ENCODE assay signal across 8 mouse cellular contexts in the genomic region with DNA sequence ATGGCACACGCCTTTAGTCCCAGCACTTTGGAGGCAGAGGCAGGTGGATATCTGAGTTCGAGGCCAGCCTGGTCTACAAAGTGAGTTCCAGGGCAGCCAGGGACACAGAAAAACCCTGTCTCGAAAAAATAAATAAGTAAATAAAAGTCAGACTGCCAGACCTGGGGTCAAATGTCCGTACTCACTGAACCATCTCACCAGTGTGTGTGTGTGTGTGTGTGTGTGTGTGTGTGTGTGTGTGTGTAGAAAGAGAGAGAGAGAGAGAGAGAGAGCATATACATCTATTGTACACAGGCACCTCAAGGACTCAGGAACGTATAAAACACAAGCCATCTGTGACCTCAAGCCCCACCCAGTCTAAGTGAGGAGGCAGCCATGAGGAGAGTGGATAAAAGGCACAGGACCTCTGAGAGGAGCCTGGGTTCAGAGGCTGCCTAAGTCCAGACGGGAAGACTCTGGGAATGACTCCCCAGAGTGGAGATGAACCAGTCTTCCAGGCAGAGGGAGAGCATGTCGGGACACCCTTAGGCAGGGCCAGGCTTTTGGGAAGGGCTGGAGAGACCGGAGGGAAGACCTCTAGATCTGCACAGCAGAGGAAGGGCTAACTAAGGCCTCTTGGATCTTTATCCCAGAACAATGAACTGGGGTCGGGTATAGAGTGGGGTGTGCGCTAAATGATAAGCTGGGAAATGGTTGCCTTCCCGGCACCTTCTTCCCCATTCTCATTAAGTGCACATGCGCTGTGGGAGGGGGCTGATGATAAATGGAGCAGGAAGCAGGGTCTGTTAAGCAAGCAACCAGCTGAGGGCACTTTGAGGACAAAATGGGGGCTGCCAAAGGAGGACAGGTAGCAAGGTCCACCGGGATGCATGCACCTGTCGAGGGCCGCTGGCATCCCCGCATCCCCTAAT. TPM values are rescaled to one million over a fixed set of nuclear protein-coding genes. Genes with fewer than 3 reads are reported as not detected.
DNase-seq lines count a peak whose midpoint lies in the region; ATAC-seq and TF ChIP-seq lines count a peak whose summit lies in the region.

No protein-coding gene starts in this region.

- no peak for TF ChIP-seq EP300 in ES-Bruce4 (IDR thresholded peaks at IDR 0.05; ENCODE audit: insufficient read depth, low read depth, low read length)

- 30% methylated on average over 16 of the region's 16 CpGs for WGBS in intestine, embryonic 14.5 days
- WGBS in liver, embryonic 12.5 days (ENCODE audit: insufficient replicate concordance): 26% methylated on average over 16 of the region's 16 CpGs

- TF ChIP-seq CTCF in ES-Bruce4 (IDR thresholded peaks at IDR 0.05; ENCODE audit: low read depth, low read length): no peak

- H3K36me3 ChIP-seq in ES-Bruce4 (ENCODE audit: control insufficient read depth, insufficient read depth, low read length, poor library complexity, severe bottlenecking): no peaks in the 10 kb centered on the region
- no peaks in the 10 kb centered on the region for H3K36me3 ChIP-seq in intestine, embryonic 14.5 days (ENCODE audit: control insufficient read depth, insufficient read depth, low read length)
- no peaks in the 10 kb centered on the region for H3K36me3 ChIP-seq in liver, embryonic 12.5 days

- no peak for TF ChIP-seq POLR2A in ES-Bruce4 (IDR thresholded peaks at IDR 0.05; ENCODE audit: insufficient read depth, low read length)

- H3K9me3 ChIP-seq in ES-Bruce4 (replicated peaks; ENCODE audit: control insufficient read depth, insufficient read depth, low read length, poor library complexity, severe bottlenecking): no peaks in the 10 kb centered on the region
- no peaks in the 10 kb centered on the region for H3K9me3 ChIP-seq in intestine, embryonic 14.5 days (ENCODE audit: control insufficient read depth, low read length)
- H3K9me3 ChIP-seq in liver, embryonic 12.5 days (replicated peaks): no peaks in the 10 kb centered on the region

- DNase-seq in intestine, embryonic 14.5 days (ENCODE audit: low spot score): no peak
- DNase-seq in adrenal gland, postnatal 25 days: no peak
- no peak for DNase-seq in gastrocnemius, postnatal 25 days
- DNase-seq in spleen, postnatal 36 days (ENCODE audit: low spot score in 2 of 2): no peak

- peak overlapping the region; percentile 12; the same call in 1 of the 2 replicates for H3K4me3 ChIP-seq in ES-Bruce4 (ENCODE audit: low read depth, low read length)
- H3K4me3 ChIP-seq in intestine, embryonic 14.5 days (ENCODE audit: low read depth, low read length): no peak overlapping the region
- peak overlapping the region; percentile 20; the same call in 1 of the 2 replicates for H3K4me3 ChIP-seq in liver, embryonic 12.5 days

- no peak overlapping the region for H3K27ac ChIP-seq in ES-Bruce4 (ENCODE audit: insufficient read depth, low read length)
- peak overlapping the region; percentile 51 for H3K27ac ChIP-seq in intestine, embryonic 14.5 days (ENCODE audit: low read depth)
- no peak overlapping the region for H3K27ac ChIP-seq in liver, embryonic 12.5 days

- no peaks in the 10 kb centered on the region for H3K27me3 ChIP-seq in ES-Bruce4 (ENCODE audit: control insufficient read depth, insufficient read depth, low read length, poor library complexity, severe bottlenecking)
- no peaks in the 10 kb centered on the region for H3K27me3 ChIP-seq in intestine, embryonic 14.5 days (replicated peaks; ENCODE audit: control insufficient read depth, insufficient read depth, low read length)
- H3K27me3 ChIP-seq in liver, embryonic 12.5 days (replicated peaks): peaks cover 10% of the 10 kb centered on the region; the same call in 1 of the 2 replicates

- 0 out of 2 replicates have a peak, but pooled peaks have one; percentile 12 for ATAC-seq in common myeloid progenitor, adult 5-6 weeks (replicated peaks; ENCODE audit: low read depth, poor library complexity, severe bottlenecking)
- peak; percentile 16 for ATAC-seq in intestine, embryonic 14.5 days (replicated peaks; ENCODE audit: low FRiP score, low TSS enrichment, low read depth)
- 0 out of 2 replicates have a peak, but pooled peaks have one; percentile 6 for ATAC-seq in liver, embryonic 12.5 days
- ATAC-seq in megakaryocyte-erythroid progenitor cell, adult 5-6 weeks (replicated peaks; ENCODE audit: low FRiP score, low TSS enrichment, poor library complexity, severe bottlenecking): no peak

- no peaks in the 10 kb centered on the region for H3K4me1 ChIP-seq in ES-Bruce4 (ENCODE audit: control insufficient read depth, insufficient read depth, low read length)
- peaks cover 13% of the 10 kb centered on the region for H3K4me1 ChIP-seq in intestine, embryonic 14.5 days (replicated peaks; ENCODE audit: control insufficient read depth, insufficient read depth, low read length)
- H3K4me1 ChIP-seq in liver, embryonic 12.5 days: peaks cover 25% of the 10 kb centered on the region

- no peak overlapping the region for H3K9ac ChIP-seq in ES-Bruce4 (ENCODE audit: low read depth, poor library complexity, severe bottlenecking)
- 0 out of 2 replicates have a peak overlapping the region, but pooled peaks have one; percentile 20 for H3K9ac ChIP-seq in intestine, embryonic 14.5 days (ENCODE audit: low read length)
- H3K9ac ChIP-seq in liver, embryonic 12.5 days: no peak overlapping the region

- peak overlapping the region; percentile 49 for H3K4me2 ChIP-seq in intestine, embryonic 14.5 days (ENCODE audit: low read length)
- peak overlapping the region; percentile 55 for H3K4me2 ChIP-seq in liver, embryonic 12.5 days

RNA-seq across cellular contexts. Expression of gene Plcg2, which starts 28.4 kb away (rescaled TPM):
- polyA plus RNA-seq in ES-Bruce4 (2011; ENCODE audit: insufficient read depth, insufficient read length, low read depth, missing spikeins): 32.4 and 32.7 TPM in 2 replicates
- 56.3 and 76.7 TPM in 2 replicates for total RNA-seq in common myeloid progenitor, adult 5-6 weeks (2017)
- 3.2 and 3.4 TPM in 2 replicates for polyA plus RNA-seq in intestine, embryonic 14.5 days (2014; fragmentation: Nextera tagmentation; extraction: Ambion mirVana)
- 11.9 and 13.3 TPM in 2 replicates for polyA plus RNA-seq in liver, embryonic 12.5 days (2016; fragmentation: Nextera tagmentation; extraction: Ambion mirVana)
- total RNA-seq in adrenal gland, postnatal 25 days (2021): 4.8 and 6.5 TPM in 2 replicates
- 1 to 10 TPM in 1 of 2 experiments, under 1 TPM in 1; 0.77 to 1.5 TPM for total RNA-seq in gastrocnemius, postnatal 25 days (2021)
- total RNA-seq in megakaryocyte-erythroid progenitor cell, adult 5-6 weeks (2014; fragmentation: Nextera tagmentation): 8.1 and 11.3 TPM in 2 replicates
- total RNA-seq in megakaryocyte-erythroid progenitor cell, adult 5-6 weeks (2017): 9.2 and 17.0 TPM in 2 replicates
